Mouse (Mus musculus): ENCODE measurements around the gene Brox.

- TF ChIP-seq MAFK (IDR thresholded peaks at IDR 0.05; ENCODE audit: insufficient read depth, low read depth, low read length) (no peak), HCFC1 (IDR thresholded peaks at IDR 0.05; ENCODE audit: borderline replicate concordance, insufficient read depth, low read length) (no peak; the same call in 1 of the 2 replicates), ZNF384 (IDR thresholded peaks at IDR 0.05; ENCODE audit: low read depth, low read length) (no peak), ZC3H11A (IDR thresholded peaks at IDR 0.05; ENCODE audit: borderline replicate concordance, low read depth, low read length) (no peak)
Observed at GRCm38 (mm10) chr1:183297473-183297885, 410 bp upstream of the Brox start.

Measured in ES-E14 (cell line).